Mouse (Mus musculus) hindbrain, embryonic 16.5 days (tissue): ENCODE results near the gene Eif4b. TPM values are rescaled to one million over a fixed set of nuclear protein-coding genes. Genes with fewer than 3 reads are reported as not detected.
A peak's percentile ranks its signal among the peaks of the same experiment; 100 is the strongest.

Experiments used
- ATAC-seq: fragments of 200-750 bp; cut with Nextera tagmentation; 2 replicates; pipeline ENCODE4 v1.8.0; 2017; ENCODE audit warnings: moderate TSS enrichment, moderate library complexity
- H3K27ac ChIP-seq: fragments of 300-500 bp; sonication (generic); 2 replicates; pipeline ENCODE4 v1.5.1; 2014; ENCODE audit warnings: low read depth, mild to moderate bottlenecking, control low read depth, low read length, moderate library complexity
- H3K27me3 ChIP-seq: fragments of 300-500 bp; sonication (generic); replicated peaks from 2 replicates; pipeline ENCODE4 v1.6.1; 2014; ENCODE audit warnings: low read length; ENCODE audit not compliant: control insufficient read depth, insufficient read depth
- H3K36me3 ChIP-seq: fragments of 300-500 bp; sonication (generic); 2 replicates; pipeline ENCODE4 v1.6.1; 2014; ENCODE audit warnings: mild to moderate bottlenecking, low read length, moderate library complexity, mixed read lengths; ENCODE audit not compliant: control insufficient read depth, insufficient read depth
- H3K4me1 ChIP-seq: fragments of 300-500 bp; sonication (generic); 2 replicates; pipeline ENCODE4 v1.6.1; 2014; ENCODE audit warnings: low read depth, low read length; ENCODE audit not compliant: control insufficient read depth, insufficient read depth
- H3K4me2 ChIP-seq: fragments of 300-500 bp; sonication (generic); 2 replicates; pipeline ENCODE4 v1.6.1; 2014; ENCODE audit warnings: mild to moderate bottlenecking, low read length, control low read depth, moderate library complexity
- H3K4me3 ChIP-seq: fragments of 300-500 bp; sonication (generic); 2 replicates; pipeline ENCODE4 v1.5.1; 2014; ENCODE audit warnings: mild to moderate bottlenecking, low read length, control low read depth, moderate library complexity
- H3K9ac ChIP-seq: fragments of 300-500 bp; sonication (generic); 2 replicates; pipeline ENCODE4 v1.6.1; 2014; ENCODE audit warnings: low read depth, mild to moderate bottlenecking, control low read depth, low read length, moderate library complexity
- H3K9me3 ChIP-seq: fragments of 300-500 bp; sonication (generic); 2 replicates; pipeline ENCODE4 v1.6.1; 2014; ENCODE audit warnings: mild to moderate bottlenecking, low read length, moderate library complexity; ENCODE audit not compliant: control insufficient read depth
- WGBS: fragments of 180-500 bp; shearing (Covaris S2); extraction: QIAGEN DNeasy Blood & Tissue Kit; methylation state at CpG from one replicate; pipeline ENCODE4 v1.1.7; 2014; 5-methylcytosine and 5-hydroxymethylcytosine counted together
- polyA plus RNA-seq: library from polyadenylated mRNA; unstranded; fragments of >200 nt; fragmentation: Nextera tagmentation; extraction: Ambion mirVana; gene quantifications from 2 replicates; pipeline ENCODE4 v1.2.1, GENCODE M21; 2015

Gene Eif4b
- polyA plus RNA-seq, 1 experiment from 2014 or later = 76.0 TPM

DNA sequence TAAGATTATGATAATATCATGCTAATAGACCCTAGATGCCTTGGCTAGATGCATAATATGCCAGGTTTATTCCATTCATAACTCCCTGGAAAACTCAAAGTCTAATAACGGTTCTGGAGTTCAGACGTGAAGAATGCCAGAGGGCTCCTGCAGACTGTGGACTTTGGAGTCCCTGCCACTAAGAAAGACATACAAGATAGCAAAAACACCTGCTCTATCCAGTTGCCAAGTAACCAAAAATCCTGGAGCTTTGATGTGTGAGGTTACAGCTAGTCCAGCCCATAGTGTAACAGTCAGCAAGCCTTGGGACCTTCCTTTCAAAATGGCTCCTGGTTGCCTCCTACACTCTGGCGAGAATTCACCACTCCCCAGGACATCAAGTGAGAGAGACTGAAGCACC lies 28.8 kb upstream of the Eif4b start:
- Histone ChIP-seq H3K4me2 (no peak overlapping the region), H3K9me3 (no peaks in the 10 kb centered on the region), H3K4me3 (no peak overlapping the region), H3K9ac (no peak overlapping the region), H3K36me3 (no peaks in the 10 kb centered on the region), H3K27ac (no peak overlapping the region), H3K4me1 (no peaks in the 10 kb centered on the region), H3K27me3 (no peaks in the 10 kb centered on the region)
- WGBS = 88% methylated on average over 3 of the region's 3 CpGs
- ATAC-seq = no peak

DNA sequence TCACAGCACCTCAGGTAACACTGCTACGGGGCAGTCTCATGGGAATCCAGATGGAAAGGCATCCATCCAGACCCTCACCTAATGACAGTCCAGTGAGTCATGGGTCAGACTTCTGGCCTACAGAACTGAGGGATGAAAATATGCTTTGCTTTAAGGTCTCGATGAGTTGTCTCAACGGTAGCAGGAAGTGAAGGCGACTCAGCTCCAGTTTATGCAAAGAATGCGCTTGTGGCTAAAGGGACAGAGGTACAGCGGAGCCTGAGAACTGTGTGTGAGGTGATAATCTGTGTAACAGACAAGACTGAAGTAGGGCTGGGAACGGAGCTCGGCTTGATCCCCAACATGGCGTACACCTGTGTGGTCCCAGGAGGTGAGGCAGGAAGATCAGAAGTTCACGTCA lies 27.9 kb upstream of the Eif4b start:
- H3K4me1 ChIP-seq = no peaks in the 10 kb centered on the region
- no peaks in the 10 kb centered on the region for H3K36me3 ChIP-seq
- WGBS = 89% methylated on average over 10 of the region's 10 CpGs
- no peak overlapping the region for H3K9ac ChIP-seq
- H3K4me3 ChIP-seq = no peak overlapping the region
- H3K4me2 ChIP-seq = no peak overlapping the region
- no peaks in the 10 kb centered on the region for H3K9me3 ChIP-seq
- no peaks in the 10 kb centered on the region for H3K27me3 ChIP-seq
- H3K27ac ChIP-seq = no peak overlapping the region
- no peak for ATAC-seq

GRCm38 (mm10) chr15:102048006-102048405 lies 25.6 kb upstream of the Eif4b start:
- 89% methylated on average over 6 of the region's 6 CpGs for WGBS
- H3K36me3 ChIP-seq = no peaks in the 10 kb centered on the region
- no peak overlapping the region for H3K9ac ChIP-seq
- H3K4me1 ChIP-seq = peaks cover 2% of the 10 kb centered on the region; the same call in 1 of the 2 replicates
- H3K4me2 ChIP-seq = no peak overlapping the region
- no peaks in the 10 kb centered on the region for H3K9me3 ChIP-seq
- H3K27ac ChIP-seq = no peak overlapping the region
- ATAC-seq = no peak
- H3K27me3 ChIP-seq = no peaks in the 10 kb centered on the region
- H3K4me3 ChIP-seq = no peak overlapping the region

- Histone ChIP-seq H3K9me3 (no peaks in the 10 kb centered on the region), H3K27ac (no peak overlapping the region), H3K4me2 (no peak overlapping the region), H3K9ac (no peak overlapping the region), H3K27me3 (no peaks in the 10 kb centered on the region), H3K36me3 (no peaks in the 10 kb centered on the region), H3K4me3 (no peak overlapping the region), H3K4me1 (peaks cover 2% of the 10 kb centered on the region; the same call in 1 of the 2 replicates)
- ATAC-seq = no peak; the same call in 1 of the 2 replicates
Observed at GRCm38 (mm10) chr15:102049871-102050270, 23.7 kb upstream of the Eif4b start.

GRCm38 (mm10) chr15:102051920-102052683 lies 21.5 kb upstream of the Eif4b start:
- H3K4me3 ChIP-seq = peak overlapping the region; percentile 50
- peak; percentile 93 for ATAC-seq
- no peaks in the 10 kb centered on the region for H3K36me3 ChIP-seq
- peak overlapping the region; percentile 75 for H3K4me2 ChIP-seq
- H3K27ac ChIP-seq = peak overlapping the region; percentile 75
- WGBS = 0% methylated on average over 27 of the region's 33 CpGs
- no peaks in the 10 kb centered on the region for H3K27me3 ChIP-seq
- H3K9ac ChIP-seq = peak overlapping the region; percentile 72
- H3K9me3 ChIP-seq = no peaks in the 10 kb centered on the region
- peaks cover 2% of the 10 kb centered on the region; the same call in 1 of the 2 replicates for H3K4me1 ChIP-seq

DNA sequence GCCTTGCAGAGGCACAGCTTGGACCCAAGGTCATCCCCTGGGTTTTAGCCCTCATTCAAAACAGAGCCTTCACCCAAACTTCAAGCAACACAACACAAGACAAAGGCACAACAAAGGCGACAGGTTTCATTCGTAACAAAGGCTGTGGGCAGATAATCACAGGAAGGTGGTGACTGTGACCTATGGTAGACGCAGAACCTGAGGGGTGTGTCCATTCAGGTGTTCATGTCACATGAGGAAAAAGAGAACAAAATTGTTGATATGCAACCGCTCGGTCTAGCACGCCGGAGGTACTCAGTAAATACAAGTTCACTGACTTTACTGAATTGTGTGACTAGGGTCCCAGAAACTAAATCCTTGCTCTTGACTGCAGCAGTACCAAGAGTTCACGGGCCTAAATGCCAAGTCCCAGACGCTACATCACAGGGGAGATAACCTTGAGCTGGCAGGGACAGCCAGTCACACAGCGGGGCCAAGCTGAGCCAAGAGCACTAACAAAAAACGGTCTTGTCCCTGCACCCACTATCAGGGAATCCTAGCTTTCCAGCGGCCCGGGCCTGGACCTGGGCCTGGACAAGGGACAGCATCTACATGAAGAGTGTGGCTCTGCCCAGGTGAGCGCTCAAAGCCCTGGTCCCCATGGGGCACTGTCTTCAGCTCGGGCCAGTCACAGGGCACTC lies 16.9 kb upstream of the Eif4b start:
- Histone ChIP-seq H3K4me1 (no peaks in the 10 kb centered on the region), H3K9me3 (no peaks in the 10 kb centered on the region), H3K27me3 (no peaks in the 10 kb centered on the region), H3K27ac (no peak overlapping the region), H3K4me3 (no peak overlapping the region), H3K4me2 (no peak overlapping the region), H3K9ac (no peak overlapping the region), H3K36me3 (no peaks in the 10 kb centered on the region)
- ATAC-seq = no peak
- 92% methylated on average over 15 of the region's 15 CpGs for WGBS

DNA sequence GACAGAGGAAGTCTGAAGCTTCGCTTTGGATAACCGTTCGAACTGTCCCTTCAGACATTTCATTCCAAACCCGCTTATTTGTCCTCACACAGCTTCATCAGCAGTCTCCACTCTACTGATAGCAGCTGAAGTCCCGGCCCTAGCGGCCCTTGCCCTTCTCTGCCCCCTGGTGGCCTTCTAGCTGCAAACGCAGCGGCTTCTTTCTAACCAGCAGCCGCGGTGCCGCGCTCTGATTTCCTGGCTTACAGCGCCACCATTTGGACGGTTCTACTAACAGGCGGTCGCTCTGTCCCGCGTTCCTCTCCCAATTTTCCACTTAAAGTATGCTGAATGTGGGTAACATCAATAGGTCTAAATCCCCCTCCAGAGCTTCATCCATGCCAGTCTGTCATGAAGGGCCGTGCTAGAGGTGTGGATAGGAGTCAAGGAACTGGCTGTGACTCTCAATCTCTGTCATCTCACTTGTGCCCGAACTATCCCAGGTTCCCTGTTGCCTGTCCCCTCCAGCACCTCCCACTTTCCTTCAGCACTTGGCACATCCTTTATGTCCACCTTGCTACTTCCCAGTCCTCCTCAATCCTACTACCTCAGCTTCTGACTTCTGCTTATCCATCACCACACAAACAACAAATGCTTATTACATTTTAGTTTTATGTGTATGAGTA lies 7.8 kb upstream of the Eif4b start:
- H3K27ac ChIP-seq = no peak overlapping the region
- peaks cover 3% of the 10 kb centered on the region for H3K27me3 ChIP-seq
- 4% methylated on average over 20 of the region's 20 CpGs for WGBS
- H3K4me2 ChIP-seq = no peak overlapping the region
- H3K4me1 ChIP-seq = no peaks in the 10 kb centered on the region
- no peak overlapping the region for H3K4me3 ChIP-seq
- peak; percentile 91 for ATAC-seq
- H3K9ac ChIP-seq = 0 out of 2 replicates have a peak overlapping the region, but pooled peaks have one; percentile 28
- H3K9me3 ChIP-seq = no peaks in the 10 kb centered on the region
- H3K36me3 ChIP-seq = no peaks in the 10 kb centered on the region

GRCm38 (mm10) chr15:102070476-102071467 lies 2.8 kb upstream of the Eif4b start:
- H3K36me3 ChIP-seq = no peaks in the 10 kb centered on the region
- no peak overlapping the region for H3K9ac ChIP-seq
- no peaks in the 10 kb centered on the region for H3K9me3 ChIP-seq
- H3K4me1 ChIP-seq = peaks cover 14% of the 10 kb centered on the region
- WGBS = 75% methylated on average over 13 of the region's 13 CpGs
- H3K4me2 ChIP-seq = no peak overlapping the region
- no peak overlapping the region for H3K27ac ChIP-seq
- H3K27me3 ChIP-seq = peaks cover 3% of the 10 kb centered on the region
- H3K4me3 ChIP-seq = no peak overlapping the region
- ATAC-seq = no peak
